Mouse (Mus musculus): ENCODE measurements around the gene C130050O18Rik.

- TF ChIP-seq EP300 (IDR thresholded peaks at IDR 0.05; ENCODE audit: low read depth) (no peak), CTCF (IDR thresholded peaks at IDR 0.05; ENCODE audit: low read depth) (no peak)
Measured at GRCm38 (mm10) chr5:139418110-139418509, 13.0 kb downstream of the C130050O18Rik start.

Data from liver, postnatal 0 days (tissue).